Mouse (Mus musculus) hindbrain, embryonic 15.5 days (tissue): ENCODE results near the gene Olig3. TPM values are rescaled to one million over a fixed set of nuclear protein-coding genes. Genes with fewer than 3 reads are reported as not detected.

Source experiments
- ATAC-seq: fragments of 200-750 bp; cut with Nextera tagmentation; 2 replicates; pipeline ENCODE4 v1.8.0; 2017; ENCODE audit warnings: low read depth, moderate number of reproducible peaks, moderate TSS enrichment; ENCODE audit not compliant: low FRiP score
- H3K27ac ChIP-seq: fragments of 300-500 bp; sonication (generic); replicated peaks from 2 replicates; pipeline ENCODE4 v1.5.1; 2015; ENCODE audit warnings: mild to moderate bottlenecking, inconsistent platforms
- H3K27me3 ChIP-seq: fragments of 300-500 bp; sonication (generic); 2 replicates; pipeline ENCODE4 v1.6.1; 2015; ENCODE audit warnings: control low read depth, inconsistent platforms
- H3K36me3 ChIP-seq: fragments of 300-500 bp; sonication (generic); 2 replicates; pipeline ENCODE4 v1.6.1; 2015; ENCODE audit warnings: control low read depth, inconsistent platforms
- H3K4me1 ChIP-seq: fragments of 300-500 bp; sonication (generic); replicated peaks from 2 replicates; pipeline ENCODE4 v1.6.1; 2015; ENCODE audit warnings: control low read depth, inconsistent platforms
- H3K4me2 ChIP-seq: fragments of 300-500 bp; sonication (generic); 2 replicates; pipeline ENCODE4 v1.6.1; 2015; ENCODE audit warnings: moderate library complexity, mild to moderate bottlenecking, inconsistent platforms
- H3K4me3 ChIP-seq: fragments of 300-500 bp; sonication (generic); 2 replicates; pipeline ENCODE4 v1.5.1; 2015; ENCODE audit warnings: mild to moderate bottlenecking, inconsistent platforms
- H3K9ac ChIP-seq: fragments of 300-500 bp; sonication (generic); 2 replicates; pipeline ENCODE4 v1.6.1; 2015; ENCODE audit warnings: inconsistent platforms
- H3K9me3 ChIP-seq: fragments of 300-500 bp; sonication (generic); 2 replicates; pipeline ENCODE4 v1.6.1; 2016; ENCODE audit warnings: control low read depth, inconsistent platforms
- whole genome bisulfite sequencing: fragments of 180-500 bp; shearing (Covaris S2); methylation state at CpG from one replicate; pipeline ENCODE4 v1.1.7; 2015; 5-methylcytosine and 5-hydroxymethylcytosine counted together
- polyA plus RNA-seq: library from polyadenylated mRNA; unstranded; fragments of >200 nt; fragmentation: Nextera tagmentation; extraction: Ambion mirVana; gene quantifications from 2 replicates; pipeline ENCODE4 v1.2.1, GENCODE M21; 2015

Gene Olig3
- polyA plus RNA-seq, 1 experiment from 2014 or later = 11.6 TPM

DNA sequence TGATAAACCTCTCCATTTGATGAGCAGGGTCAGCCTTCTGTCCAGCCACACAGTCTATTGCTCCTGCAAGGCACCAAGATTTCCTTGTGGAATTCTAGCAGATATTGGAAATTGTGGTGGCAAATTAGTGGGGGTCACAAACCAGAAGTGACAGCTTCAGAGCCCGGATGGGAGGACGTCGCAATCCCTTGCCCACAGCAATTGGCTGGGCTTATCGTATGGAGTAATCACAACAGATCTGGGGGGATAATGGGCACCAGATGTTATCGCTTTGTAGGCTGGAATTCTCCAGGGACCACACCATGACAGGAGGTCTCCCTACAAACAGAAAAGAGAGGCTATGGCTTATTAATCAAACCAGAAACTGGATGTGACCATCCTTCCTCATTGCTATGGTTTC, 44.8 kb downstream of the Olig3 start:
- no peaks in the 10 kb centered on the region for H3K36me3 ChIP-seq
- no peak overlapping the region for H3K4me3 ChIP-seq
- peaks cover 17% of the 10 kb centered on the region for H3K27me3 ChIP-seq
- no peak for ATAC-seq
- WGBS = 20% methylated on average over 5 of the region's 5 CpGs
- no peaks in the 10 kb centered on the region for H3K9me3 ChIP-seq
- H3K9ac ChIP-seq = no peak overlapping the region
- no peak overlapping the region for H3K4me2 ChIP-seq
- H3K27ac ChIP-seq = no peak overlapping the region
- peaks cover 15% of the 10 kb centered on the region for H3K4me1 ChIP-seq

GRCm38 (mm10) chr10:19404401-19404800, 48.1 kb downstream of the Olig3 start:
- peaks cover 29% of the 10 kb centered on the region for H3K27me3 ChIP-seq

DNA sequence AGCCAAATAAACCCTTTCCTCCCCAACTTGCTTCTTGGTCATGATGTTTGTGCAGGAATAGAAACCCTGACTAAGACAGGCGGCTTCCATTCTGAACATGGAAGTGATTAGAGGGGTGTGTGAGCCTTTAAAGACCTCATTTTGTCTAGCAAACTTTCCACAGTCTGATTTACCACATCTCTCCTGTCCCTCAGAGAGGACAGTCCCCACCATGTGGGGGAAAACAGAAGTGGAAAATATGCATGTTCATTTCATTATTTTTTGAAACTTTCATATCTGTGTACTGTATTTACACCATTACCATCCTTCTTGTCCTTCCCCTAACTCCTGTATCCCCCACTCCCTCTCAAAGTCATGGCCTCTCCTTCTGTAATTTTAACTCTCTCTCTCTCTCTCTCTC, 49.6 kb downstream of the Olig3 start:
- Histone ChIP-seq H3K4me1 (no peaks in the 10 kb centered on the region), H3K4me2 (no peak overlapping the region), H3K27me3 (peaks cover 39% of the 10 kb centered on the region), H3K9me3 (no peaks in the 10 kb centered on the region), H3K36me3 (no peaks in the 10 kb centered on the region), H3K27ac (no peak overlapping the region), H3K4me3 (no peak overlapping the region), H3K9ac (no peak overlapping the region)
- WGBS = 95% methylated on average over 1 of the region's 1 CpGs
- no peak for ATAC-seq

More at GRCm38 (mm10) chr10:19404401-19404800, 48.1 kb downstream of the Olig3 start:
- no peak overlapping the region for H3K4me2 ChIP-seq
- no peak overlapping the region for H3K4me3 ChIP-seq
- H3K4me1 ChIP-seq = no peaks in the 10 kb centered on the region
- H3K27ac ChIP-seq = no peak overlapping the region
- no peak overlapping the region for H3K9ac ChIP-seq
- H3K36me3 ChIP-seq = no peaks in the 10 kb centered on the region
- ATAC-seq = no peak
- WGBS = 6% methylated on average over 1 of the region's 1 CpGs
- no peaks in the 10 kb centered on the region for H3K9me3 ChIP-seq

DNA sequence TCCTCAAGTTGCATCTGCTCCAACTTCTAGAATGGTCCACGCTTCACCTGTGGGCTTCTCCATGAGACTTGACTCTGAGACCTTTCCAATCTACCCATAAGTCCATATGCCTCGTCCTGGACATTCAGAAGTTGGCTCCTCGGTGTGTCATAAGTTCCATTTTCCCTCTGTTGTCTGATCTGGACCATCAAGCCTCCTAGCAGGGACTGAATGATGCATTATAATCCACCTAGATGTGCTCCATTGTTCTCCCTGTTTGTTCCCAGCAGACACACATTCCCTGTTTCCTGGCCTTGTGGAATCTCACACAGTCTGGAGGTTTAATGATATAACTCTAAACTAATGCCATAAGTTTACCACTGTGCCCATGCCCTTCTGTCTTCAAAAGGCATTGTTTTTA, 50.8 kb downstream of the Olig3 start:
- H3K27me3 ChIP-seq = peaks cover 35% of the 10 kb centered on the region
- H3K9ac ChIP-seq = no peak overlapping the region
- no peak overlapping the region for H3K27ac ChIP-seq
- no peaks in the 10 kb centered on the region for H3K36me3 ChIP-seq
- H3K9me3 ChIP-seq = no peaks in the 10 kb centered on the region
- H3K4me3 ChIP-seq = no peak overlapping the region
- H3K4me1 ChIP-seq = no peaks in the 10 kb centered on the region
- no peak for ATAC-seq
- 90% methylated on average over 3 of the region's 3 CpGs for WGBS
- no peak overlapping the region for H3K4me2 ChIP-seq

Other genes with a start within 250 kb of the Olig3 start
- gene Ifngr1, start 235.4 kb downstream of the Olig3 start, polyA plus RNA-seq = 22.3 and 23.1 TPM in 2 replicates